Mouse (Mus musculus): ENCODE data around the gene Dact3.

Dact3 gene

GRCm38 (mm10) chr7:16912360-16912759, 37.2 kb downstream of the Dact3 start:
- Histone ChIP-seq H3K27me3 (ENCODE audit: control insufficient read depth, insufficient read depth, low read length, poor library complexity, severe bottlenecking) (no peaks in the 10 kb centered on the region), H3K36me3 (ENCODE audit: control insufficient read depth, insufficient read depth, low read length, poor library complexity, severe bottlenecking) (peaks cover 12% of the 10 kb centered on the region)
- DNase-seq (ENCODE audit: low read depth, low spot score) = no peak

- DNase-seq (ENCODE audit: low read depth, low spot score) = peak; percentile 85
- Histone ChIP-seq H3K36me3 (ENCODE audit: control insufficient read depth, insufficient read depth, low read length, poor library complexity, severe bottlenecking) (peaks cover 12% of the 10 kb centered on the region), H3K27me3 (ENCODE audit: control insufficient read depth, insufficient read depth, low read length, poor library complexity, severe bottlenecking) (no peaks in the 10 kb centered on the region)
Measured at GRCm38 (mm10) chr7:16913806-16914452, 38.8 kb downstream of the Dact3 start.

GRCm38 (mm10) chr7:16914453-16915343, 39.6 kb downstream of the Dact3 start:
- no peak for DNase-seq (ENCODE audit: low read depth, low spot score)
- H3K27me3 ChIP-seq (ENCODE audit: control insufficient read depth, insufficient read depth, low read length, poor library complexity, severe bottlenecking) = no peaks in the 10 kb centered on the region
- H3K36me3 ChIP-seq (ENCODE audit: control insufficient read depth, insufficient read depth, low read length, poor library complexity, severe bottlenecking) = peaks cover 12% of the 10 kb centered on the region

GRCm38 (mm10) chr7:16915461-16916340, 40.6 kb downstream of the Dact3 start:
- no peak for DNase-seq (ENCODE audit: low read depth, low spot score)
- Histone ChIP-seq H3K36me3 (ENCODE audit: control insufficient read depth, insufficient read depth, low read length, poor library complexity, severe bottlenecking) (peaks cover 12% of the 10 kb centered on the region), H3K27me3 (ENCODE audit: control insufficient read depth, insufficient read depth, low read length, poor library complexity, severe bottlenecking) (no peaks in the 10 kb centered on the region)

- no peaks in the 10 kb centered on the region for H3K27me3 ChIP-seq (ENCODE audit: control insufficient read depth, insufficient read depth, low read length, poor library complexity, severe bottlenecking)
- DNase-seq (ENCODE audit: low read depth, low spot score) = no peak
Measured at GRCm38 (mm10) chr7:16916342-16917265, 41.5 kb downstream of the Dact3 start.

GRCm38 (mm10) chr7:16917447-16917846, 42.3 kb downstream of the Dact3 start:
- Histone ChIP-seq H3K27me3 (ENCODE audit: control insufficient read depth, insufficient read depth, low read length, poor library complexity, severe bottlenecking) (no peaks in the 10 kb centered on the region), H3K36me3 (ENCODE audit: control insufficient read depth, insufficient read depth, low read length, poor library complexity, severe bottlenecking) (peaks cover 12% of the 10 kb centered on the region)
- no peak for DNase-seq (ENCODE audit: low read depth, low spot score)

More at GRCm38 (mm10) chr7:16916342-16917265, 41.5 kb downstream of the Dact3 start:
- H3K36me3 ChIP-seq (ENCODE audit: control insufficient read depth, insufficient read depth, low read length, poor library complexity, severe bottlenecking) = peaks cover 12% of the 10 kb centered on the region

GRCm38 (mm10) chr7:16918014-16918413, 42.9 kb downstream of the Dact3 start:
- no peak for DNase-seq (ENCODE audit: low read depth, low spot score)
- H3K27me3 ChIP-seq (ENCODE audit: control insufficient read depth, insufficient read depth, low read length, poor library complexity, severe bottlenecking) = no peaks in the 10 kb centered on the region
- peaks cover 12% of the 10 kb centered on the region for H3K36me3 ChIP-seq (ENCODE audit: control insufficient read depth, insufficient read depth, low read length, poor library complexity, severe bottlenecking)

- no peak for DNase-seq (ENCODE audit: low read depth, low spot score)
Measured at GRCm38 (mm10) chr7:16918670-16919069, 43.6 kb downstream of the Dact3 start.

GRCm38 (mm10) chr7:16919395-16920149, 44.5 kb downstream of the Dact3 start:
- no peaks in the 10 kb centered on the region for H3K27me3 ChIP-seq (ENCODE audit: control insufficient read depth, insufficient read depth, low read length, poor library complexity, severe bottlenecking)
- H3K36me3 ChIP-seq (ENCODE audit: control insufficient read depth, insufficient read depth, low read length, poor library complexity, severe bottlenecking) = peaks cover 12% of the 10 kb centered on the region
- DNase-seq (ENCODE audit: low read depth, low spot score) = no peak

More at GRCm38 (mm10) chr7:16918670-16919069, 43.6 kb downstream of the Dact3 start:
- no peaks in the 10 kb centered on the region for H3K27me3 ChIP-seq (ENCODE audit: control insufficient read depth, insufficient read depth, low read length, poor library complexity, severe bottlenecking)
- H3K36me3 ChIP-seq (ENCODE audit: control insufficient read depth, insufficient read depth, low read length, poor library complexity, severe bottlenecking) = peaks cover 12% of the 10 kb centered on the region

GRCm38 (mm10) chr7:16920150-16920579, 45.0 kb downstream of the Dact3 start:
- Histone ChIP-seq H3K36me3 (ENCODE audit: control insufficient read depth, insufficient read depth, low read length, poor library complexity, severe bottlenecking) (peaks cover 11% of the 10 kb centered on the region), H3K27me3 (ENCODE audit: control insufficient read depth, insufficient read depth, low read length, poor library complexity, severe bottlenecking) (no peaks in the 10 kb centered on the region)
- DNase-seq (ENCODE audit: low read depth, low spot score) = no peak

- no peak for DNase-seq (ENCODE audit: low read depth, low spot score)
- H3K36me3 ChIP-seq (ENCODE audit: control insufficient read depth, insufficient read depth, low read length, poor library complexity, severe bottlenecking) = peaks cover 7% of the 10 kb centered on the region
- H3K27me3 ChIP-seq (ENCODE audit: control insufficient read depth, insufficient read depth, low read length, poor library complexity, severe bottlenecking) = no peaks in the 10 kb centered on the region
Measured at GRCm38 (mm10) chr7:16920818-16921791, 46.0 kb downstream of the Dact3 start.

GRCm38 (mm10) chr7:16921881-16922335, 46.8 kb downstream of the Dact3 start:
- no peaks in the 10 kb centered on the region for H3K27me3 ChIP-seq (ENCODE audit: control insufficient read depth, insufficient read depth, low read length, poor library complexity, severe bottlenecking)
- H3K36me3 ChIP-seq (ENCODE audit: control insufficient read depth, insufficient read depth, low read length, poor library complexity, severe bottlenecking) = peaks cover 2% of the 10 kb centered on the region; the same call in 1 of the 2 replicates
- no peak for DNase-seq (ENCODE audit: low read depth, low spot score)
